Mouse (Mus musculus): ENCODE results near the gene Rbbp6. TPM values are rescaled to one million over a fixed set of nuclear protein-coding genes. Genes with fewer than 3 reads are reported as not detected.

Gene Rbbp6
- polyA plus RNA-seq (2015; fragmentation: Nextera tagmentation; extraction: Ambion mirVana), result 21.9 and 23.7 TPM in 2 replicates

DNA sequence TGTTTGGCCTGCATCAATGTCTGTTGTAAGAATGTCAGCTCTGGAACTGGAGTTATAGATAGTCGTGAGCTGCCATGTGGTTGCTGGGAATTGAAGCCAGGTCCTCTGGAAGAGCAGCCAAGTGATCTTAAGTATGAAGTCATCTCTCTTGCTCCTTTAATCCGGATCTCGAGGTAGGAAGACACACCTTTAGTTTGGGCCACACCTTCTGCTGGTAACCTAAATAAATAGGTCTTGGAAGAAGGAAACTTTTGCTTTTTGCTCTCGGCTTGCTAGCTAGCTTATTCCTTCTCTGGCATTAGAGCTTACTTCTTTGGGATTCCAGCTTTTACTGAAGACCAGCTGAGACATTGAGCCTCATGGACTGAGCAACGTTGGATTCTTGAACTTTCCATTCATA is at the start of gene Rbbp6:
Gene Rbbp6 (plus strand): TSS at position 301 of the 400 bp plus-strand sequence.
- Histone ChIP-seq H3K4me3 (replicated peaks; ENCODE audit: low read length) (no peak within 1 kb of the TSS), H3K4me2 (ENCODE audit: low read depth, low read length) (no peak within 1 kb of the TSS), H3K27ac (ENCODE audit: low read length) (no peak within 1 kb of the TSS), H3K9me3 (replicated peaks; ENCODE audit: control insufficient read depth, low read length) (no peaks in the 10 kb centered on the region), H3K27me3 (ENCODE audit: control insufficient read depth, insufficient read depth, low read length) (no peaks in the 10 kb centered on the region), H3K9ac (ENCODE audit: low read length) (no peak within 1 kb of the TSS), H3K36me3 (ENCODE audit: control insufficient read depth, insufficient read depth, low read length) (no peaks in the 10 kb centered on the region), H3K4me1 (ENCODE audit: control insufficient read depth, insufficient read depth, low read length) (no peaks in the 10 kb centered on the region)
- no peak for ATAC-seq (ENCODE audit: insufficient read depth, low FRiP score)
- WGBS, result 70% methylated on average over 5 of the region's 5 CpGs

DNA sequence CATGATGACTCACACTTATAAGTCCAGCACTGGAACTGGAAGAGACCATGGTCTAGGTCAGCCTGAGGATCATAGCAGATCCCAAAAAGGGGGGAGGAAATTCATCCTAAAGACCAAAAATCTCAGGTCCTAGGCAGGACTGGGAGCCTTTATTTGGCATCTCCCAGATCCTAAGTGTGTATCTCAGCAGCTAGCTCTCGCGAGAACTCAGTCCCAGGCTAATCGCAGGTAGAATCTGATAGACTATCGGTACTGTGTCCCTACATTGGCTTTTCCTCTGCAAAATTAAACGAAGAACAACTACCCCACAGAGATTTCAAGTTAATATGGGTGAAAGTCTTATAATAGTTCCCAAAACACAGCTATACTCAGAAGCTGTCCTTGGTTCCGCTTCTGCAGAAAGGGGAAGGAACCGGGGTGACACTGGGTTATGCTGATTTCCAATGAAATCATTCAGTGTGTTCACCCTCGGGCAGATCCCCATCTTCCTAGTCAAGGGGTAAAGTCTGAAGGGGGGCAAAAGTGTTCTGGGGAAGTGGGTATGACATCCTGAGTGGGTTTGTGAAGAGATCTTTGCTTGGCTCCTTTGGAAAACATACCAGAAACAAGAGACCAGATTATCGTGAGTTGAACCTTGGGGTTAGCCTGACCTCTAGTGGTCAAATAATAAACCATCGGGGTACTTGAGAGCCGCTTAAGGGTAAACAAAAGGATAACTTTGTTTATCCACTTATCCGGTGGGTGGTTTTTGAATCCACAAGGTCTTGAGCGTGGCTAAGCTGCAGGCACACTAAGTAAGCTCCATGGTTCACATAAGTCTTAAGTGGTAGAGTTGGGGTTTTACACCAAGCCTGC is 45.5 kb upstream of the Rbbp6 start:
- H3K27me3 ChIP-seq (ENCODE audit: control insufficient read depth, insufficient read depth, low read length), result no peaks in the 10 kb centered on the region
- ATAC-seq (ENCODE audit: insufficient read depth, low FRiP score), result peak; percentile 47; the same call in 1 of the 2 replicates
- H3K4me3 ChIP-seq (replicated peaks; ENCODE audit: low read length), result no peak overlapping the region
- H3K4me1 ChIP-seq (ENCODE audit: control insufficient read depth, insufficient read depth, low read length), result no peaks in the 10 kb centered on the region
- no peak overlapping the region for H3K9ac ChIP-seq (ENCODE audit: low read length)
- H3K36me3 ChIP-seq (ENCODE audit: control insufficient read depth, insufficient read depth, low read length), result no peaks in the 10 kb centered on the region
- no peak overlapping the region for H3K27ac ChIP-seq (ENCODE audit: low read length)
- no peak overlapping the region for H3K4me2 ChIP-seq (ENCODE audit: low read depth, low read length)
- WGBS, result 42% methylated on average over 13 of the region's 13 CpGs
- H3K9me3 ChIP-seq (replicated peaks; ENCODE audit: control insufficient read depth, low read length), result no peaks in the 10 kb centered on the region

DNA sequence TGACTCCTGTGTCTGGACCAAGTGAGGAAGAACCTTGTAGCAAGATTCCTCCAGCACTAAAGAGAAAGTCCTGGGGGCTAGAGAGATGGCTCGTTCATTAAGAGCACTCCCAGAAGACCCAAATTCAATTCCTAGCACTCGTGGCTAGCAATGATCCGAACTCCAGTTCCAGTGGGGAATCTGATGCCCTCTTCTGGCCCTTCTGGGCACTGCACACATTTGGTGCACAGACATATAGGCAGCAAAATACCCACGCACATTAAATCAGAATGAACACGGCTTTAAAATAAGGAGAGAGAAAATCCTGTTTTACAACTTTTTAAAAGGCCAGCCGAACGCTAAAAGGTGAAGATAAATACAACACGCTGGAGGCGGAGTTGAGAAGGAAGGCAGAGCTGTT is 43.9 kb upstream of the Rbbp6 start:
- Histone ChIP-seq H3K27me3 (ENCODE audit: control insufficient read depth, insufficient read depth, low read length) (no peaks in the 10 kb centered on the region), H3K4me2 (ENCODE audit: low read depth, low read length) (no peak overlapping the region), H3K4me1 (ENCODE audit: control insufficient read depth, insufficient read depth, low read length) (no peaks in the 10 kb centered on the region), H3K4me3 (replicated peaks; ENCODE audit: low read length) (no peak overlapping the region), H3K9me3 (replicated peaks; ENCODE audit: control insufficient read depth, low read length) (no peaks in the 10 kb centered on the region), H3K27ac (ENCODE audit: low read length) (no peak overlapping the region), H3K36me3 (ENCODE audit: control insufficient read depth, insufficient read depth, low read length) (no peaks in the 10 kb centered on the region), H3K9ac (ENCODE audit: low read length) (no peak overlapping the region)
- 76% methylated on average over 9 of the region's 9 CpGs for WGBS
- no peak for ATAC-seq (ENCODE audit: insufficient read depth, low FRiP score)

DNA sequence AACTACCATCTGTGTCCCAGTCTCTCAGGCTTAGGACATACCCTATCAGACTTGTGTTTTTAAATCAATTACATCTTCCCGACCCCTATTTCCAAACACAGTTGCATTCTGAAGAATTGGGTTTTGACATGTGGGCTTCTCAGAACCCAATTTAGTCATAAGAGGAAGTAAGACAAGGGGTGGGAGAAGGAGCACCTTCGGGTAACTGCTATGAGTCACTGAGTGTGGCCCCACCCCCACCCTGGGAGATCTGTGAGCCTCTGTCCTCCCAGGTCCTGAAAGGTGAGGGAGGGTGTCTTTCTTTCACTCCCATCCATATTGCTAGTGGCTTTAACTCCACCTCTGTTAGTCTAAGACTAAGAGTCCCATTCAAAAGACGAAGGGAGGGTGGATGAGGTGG is 41.2 kb upstream of the Rbbp6 start:
- Histone ChIP-seq H3K27ac (ENCODE audit: low read length) (no peak overlapping the region), H3K36me3 (ENCODE audit: control insufficient read depth, insufficient read depth, low read length) (no peaks in the 10 kb centered on the region), H3K4me3 (replicated peaks; ENCODE audit: low read length) (no peak overlapping the region), H3K9me3 (replicated peaks; ENCODE audit: control insufficient read depth, low read length) (no peaks in the 10 kb centered on the region), H3K27me3 (ENCODE audit: control insufficient read depth, insufficient read depth, low read length) (no peaks in the 10 kb centered on the region), H3K9ac (ENCODE audit: low read length) (no peak overlapping the region), H3K4me1 (ENCODE audit: control insufficient read depth, insufficient read depth, low read length) (no peaks in the 10 kb centered on the region), H3K4me2 (ENCODE audit: low read depth, low read length) (no peak overlapping the region)
- no peak for ATAC-seq (ENCODE audit: insufficient read depth, low FRiP score)
- WGBS, result 61% methylated on average over 3 of the region's 3 CpGs

DNA sequence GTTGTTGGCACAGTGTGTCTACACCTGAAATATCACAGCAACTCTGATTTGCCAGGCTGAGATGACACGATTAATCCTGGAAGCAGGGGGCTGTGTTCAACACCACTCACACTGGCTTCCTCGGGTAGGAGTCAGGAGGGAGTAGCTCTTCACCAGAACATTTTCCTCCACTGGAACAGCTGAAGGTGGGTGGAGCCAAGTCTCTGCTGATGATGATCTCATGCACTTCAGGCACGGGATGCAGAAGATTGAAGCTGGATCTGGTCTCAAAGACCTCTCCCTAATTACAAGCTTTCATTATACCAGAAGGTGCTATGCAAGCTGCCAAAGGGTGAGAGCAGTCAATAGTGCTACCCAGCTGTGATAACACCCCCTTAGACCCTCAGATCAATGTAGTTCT is 35.0 kb upstream of the Rbbp6 start:
- WGBS, result 27% methylated on average over 3 of the region's 3 CpGs
- Histone ChIP-seq H3K9ac (ENCODE audit: low read length) (no peak overlapping the region), H3K27me3 (ENCODE audit: control insufficient read depth, insufficient read depth, low read length) (no peaks in the 10 kb centered on the region)

GRCm38 (mm10) chr7:122932171-122932570 is 33.3 kb upstream of the Rbbp6 start:
- no peaks in the 10 kb centered on the region for H3K36me3 ChIP-seq (ENCODE audit: control insufficient read depth, insufficient read depth, low read length)
- no peak for ATAC-seq (ENCODE audit: insufficient read depth, low FRiP score)
- H3K9ac ChIP-seq (ENCODE audit: low read length), result no peak overlapping the region
- H3K27ac ChIP-seq (ENCODE audit: low read length), result no peak overlapping the region
- no peaks in the 10 kb centered on the region for H3K9me3 ChIP-seq (replicated peaks; ENCODE audit: control insufficient read depth, low read length)
- WGBS, result 3% methylated on average over 1 of the region's 1 CpGs
- H3K4me1 ChIP-seq (ENCODE audit: control insufficient read depth, insufficient read depth, low read length), result no peaks in the 10 kb centered on the region
- no peaks in the 10 kb centered on the region for H3K27me3 ChIP-seq (ENCODE audit: control insufficient read depth, insufficient read depth, low read length)
- H3K4me3 ChIP-seq (replicated peaks; ENCODE audit: low read length), result no peak overlapping the region
- H3K4me2 ChIP-seq (ENCODE audit: low read depth, low read length), result no peak overlapping the region

More for the DNA sequence above, 35.0 kb upstream of the Rbbp6 start:
- Histone ChIP-seq H3K4me2 (ENCODE audit: low read depth, low read length) (no peak overlapping the region), H3K36me3 (ENCODE audit: control insufficient read depth, insufficient read depth, low read length) (no peaks in the 10 kb centered on the region), H3K27ac (ENCODE audit: low read length) (no peak overlapping the region), H3K4me1 (ENCODE audit: control insufficient read depth, insufficient read depth, low read length) (no peaks in the 10 kb centered on the region), H3K4me3 (replicated peaks; ENCODE audit: low read length) (no peak overlapping the region), H3K9me3 (replicated peaks; ENCODE audit: control insufficient read depth, low read length) (no peaks in the 10 kb centered on the region)
- no peak for ATAC-seq (ENCODE audit: insufficient read depth, low FRiP score)

DNA sequence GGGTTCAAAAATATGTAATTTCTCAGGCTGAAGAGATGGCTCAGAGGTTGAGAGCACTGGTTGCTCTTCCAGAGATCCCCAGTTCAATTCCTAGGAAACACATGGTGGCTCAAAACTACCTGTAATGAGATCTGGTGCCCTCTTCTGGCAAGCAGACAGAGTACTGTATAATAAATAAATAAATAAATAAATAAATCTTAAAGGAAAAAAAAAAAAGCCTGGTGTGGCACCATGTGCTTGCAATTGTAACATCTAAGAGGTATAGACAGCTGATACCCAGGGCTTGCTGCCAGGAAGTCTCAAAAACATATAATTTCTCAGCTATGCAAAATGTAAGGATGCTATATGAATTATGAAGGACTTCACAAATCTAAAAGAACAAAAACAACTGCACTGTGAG is 28.9 kb upstream of the Rbbp6 start:
- Histone ChIP-seq H3K4me3 (replicated peaks; ENCODE audit: low read length) (no peak overlapping the region), H3K9me3 (replicated peaks; ENCODE audit: control insufficient read depth, low read length) (no peaks in the 10 kb centered on the region), H3K27ac (ENCODE audit: low read length) (no peak overlapping the region), H3K4me2 (ENCODE audit: low read depth, low read length) (no peak overlapping the region), H3K27me3 (ENCODE audit: control insufficient read depth, insufficient read depth, low read length) (no peaks in the 10 kb centered on the region), H3K36me3 (ENCODE audit: control insufficient read depth, insufficient read depth, low read length) (no peaks in the 10 kb centered on the region), H3K4me1 (ENCODE audit: control insufficient read depth, insufficient read depth, low read length) (no peaks in the 10 kb centered on the region), H3K9ac (ENCODE audit: low read length) (no peak overlapping the region)
- no peak for ATAC-seq (ENCODE audit: insufficient read depth, low FRiP score)

- ATAC-seq (ENCODE audit: insufficient read depth, low FRiP score), result no peak
- H3K4me1 ChIP-seq (ENCODE audit: control insufficient read depth, insufficient read depth, low read length), result no peaks in the 10 kb centered on the region
- H3K4me2 ChIP-seq (ENCODE audit: low read depth, low read length), result no peak overlapping the region
- H3K9me3 ChIP-seq (replicated peaks; ENCODE audit: control insufficient read depth, low read length), result no peaks in the 10 kb centered on the region
- no peak overlapping the region for H3K4me3 ChIP-seq (replicated peaks; ENCODE audit: low read length)
- H3K9ac ChIP-seq (ENCODE audit: low read length), result no peak overlapping the region
- no peaks in the 10 kb centered on the region for H3K27me3 ChIP-seq (ENCODE audit: control insufficient read depth, insufficient read depth, low read length)
- no peak overlapping the region for H3K27ac ChIP-seq (ENCODE audit: low read length)
- H3K36me3 ChIP-seq (ENCODE audit: control insufficient read depth, insufficient read depth, low read length), result no peaks in the 10 kb centered on the region
- WGBS, result 72% methylated on average over 1 of the region's 1 CpGs
Measured at GRCm38 (mm10) chr7:122938197-122938596, 27.3 kb upstream of the Rbbp6 start.

GRCm38 (mm10) chr7:122939181-122939580 is 26.3 kb upstream of the Rbbp6 start:
- no peaks in the 10 kb centered on the region for H3K27me3 ChIP-seq (ENCODE audit: control insufficient read depth, insufficient read depth, low read length)
- H3K4me1 ChIP-seq (ENCODE audit: control insufficient read depth, insufficient read depth, low read length), result no peaks in the 10 kb centered on the region
- no peak for ATAC-seq (ENCODE audit: insufficient read depth, low FRiP score)
- H3K9ac ChIP-seq (ENCODE audit: low read length), result no peak overlapping the region
- 73% methylated on average over 3 of the region's 3 CpGs for WGBS
- H3K4me2 ChIP-seq (ENCODE audit: low read depth, low read length), result no peak overlapping the region
- no peaks in the 10 kb centered on the region for H3K9me3 ChIP-seq (replicated peaks; ENCODE audit: control insufficient read depth, low read length)
- H3K36me3 ChIP-seq (ENCODE audit: control insufficient read depth, insufficient read depth, low read length), result no peaks in the 10 kb centered on the region
- no peak overlapping the region for H3K27ac ChIP-seq (ENCODE audit: low read length)
- no peak overlapping the region for H3K4me3 ChIP-seq (replicated peaks; ENCODE audit: low read length)

Data from stomach, embryonic 16.5 days (tissue).